Mouse (Mus musculus) bone marrow, adult 2 months (tissue): Measurements from ENCODE around the gene Dnaja3.

Experiments used
- CTCF ChIP-seq: fragments of 200-500 bp; IDR thresholded peaks from 2 replicates; pipeline ENCODE4 v1.5.1; 2011; ENCODE audit warnings: low read length, control low read depth; ENCODE audit not compliant: control insufficient read depth, insufficient read depth
- POLR2A ChIP-seq: fragments of 200-500 bp; IDR thresholded peaks from 2 replicates; pipeline ENCODE4 v1.6.1; 2011; ENCODE audit warnings: low read depth, mild to moderate bottlenecking, control low read depth, low read length, borderline replicate concordance; ENCODE audit not compliant: control insufficient read depth

DNA sequence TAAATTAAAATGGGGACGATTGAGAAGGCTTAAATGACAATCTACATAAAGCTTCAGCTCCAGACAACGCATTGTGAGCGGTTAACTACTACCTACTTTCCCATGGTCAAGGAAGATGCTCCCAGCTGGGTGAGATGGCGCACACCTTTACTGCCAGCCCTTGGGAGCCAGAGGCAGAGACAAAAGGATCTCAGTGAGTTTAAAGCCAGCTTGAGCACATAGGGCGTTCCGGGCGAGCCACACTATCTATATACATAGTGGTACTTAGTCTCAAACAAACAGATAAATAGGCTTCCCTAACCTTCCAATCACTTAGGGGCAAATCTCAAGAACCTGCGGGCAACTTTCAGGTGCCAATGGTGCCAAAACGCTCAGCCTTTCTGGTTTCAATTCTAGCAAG is 15.7 kb upstream of the Dnaja3 start:
- TF ChIP-seq POLR2A (no peak), CTCF (no peak)
